Mouse (Mus musculus) midbrain, embryonic 16.5 days (tissue): ENCODE measurements around the gene Mki67. TPM values are rescaled to one million over a fixed set of nuclear protein-coding genes. Genes with fewer than 3 reads are reported as not detected.
"Not testable (repeated sequence)": the region's sequence is repeated elsewhere in the genome, so short reads cannot be mapped to it uniquely, and the experiment has no call there.

Experiments used
- ATAC-seq: fragments of 200-750 bp; cut with Nextera tagmentation; 2 replicates; pipeline ENCODE4 v1.8.0; 2017; ENCODE audit warnings: moderate TSS enrichment
- H3K27ac ChIP-seq: fragments of 300-500 bp; sonication (generic); 2 replicates; pipeline ENCODE4 v1.5.1; 2014; ENCODE audit warnings: mild to moderate bottlenecking, low read length, mixed read lengths
- H3K27me3 ChIP-seq: fragments of 300-500 bp; sonication (generic); 2 replicates; pipeline ENCODE4 v1.6.1; 2014; ENCODE audit warnings: low read depth, low read length, mixed read lengths; ENCODE audit not compliant: control insufficient read depth, insufficient read depth
- H3K36me3 ChIP-seq: fragments of 300-500 bp; sonication (generic); 2 replicates; pipeline ENCODE4 v1.6.1; 2014; ENCODE audit warnings: mild to moderate bottlenecking, low read length, moderate library complexity, mixed read lengths; ENCODE audit not compliant: control insufficient read depth, insufficient read depth
- H3K4me1 ChIP-seq: fragments of 300-500 bp; sonication (generic); 2 replicates; pipeline ENCODE4 v1.6.1; 2014; ENCODE audit warnings: mild to moderate bottlenecking, low read length, mixed read lengths; ENCODE audit not compliant: control insufficient read depth, insufficient read depth
- H3K4me2 ChIP-seq: fragments of 300-500 bp; sonication (generic); 2 replicates; pipeline ENCODE4 v1.6.1; 2014; ENCODE audit warnings: mild to moderate bottlenecking, low read length, mixed read lengths
- H3K4me3 ChIP-seq: fragments of 300-500 bp; sonication (generic); 2 replicates; pipeline ENCODE4 v1.5.1; 2014; ENCODE audit warnings: low read depth, mild to moderate bottlenecking, low read length, moderate library complexity, mixed read lengths
- H3K9ac ChIP-seq: fragments of 300-500 bp; sonication (generic); 2 replicates; pipeline ENCODE4 v1.6.1; 2014; ENCODE audit warnings: low read depth, low read length, mixed read lengths
- H3K9me3 ChIP-seq: fragments of 300-500 bp; sonication (generic); replicated peaks from 2 replicates; pipeline ENCODE4 v1.6.1; 2014; ENCODE audit warnings: mild to moderate bottlenecking, low read length, mixed read lengths; ENCODE audit not compliant: control insufficient read depth, poor library complexity, severe bottlenecking
- WGBS: fragments of 180-500 bp; shearing (Covaris S2); extraction: QIAGEN DNeasy Blood & Tissue Kit; methylation state at CpG from one replicate; pipeline ENCODE4 v1.1.7; 2014; 5-methylcytosine and 5-hydroxymethylcytosine counted together
- polyA plus RNA-seq: library from polyadenylated mRNA; unstranded; fragments of >200 nt; fragmentation: Nextera tagmentation; extraction: Ambion mirVana; gene quantifications from 2 replicates; pipeline ENCODE4 v1.2.1, GENCODE M21; 2015

Gene Mki67
- polyA plus RNA-seq, 1 experiment from 2014 or later = 3.3 TPM

DNA sequence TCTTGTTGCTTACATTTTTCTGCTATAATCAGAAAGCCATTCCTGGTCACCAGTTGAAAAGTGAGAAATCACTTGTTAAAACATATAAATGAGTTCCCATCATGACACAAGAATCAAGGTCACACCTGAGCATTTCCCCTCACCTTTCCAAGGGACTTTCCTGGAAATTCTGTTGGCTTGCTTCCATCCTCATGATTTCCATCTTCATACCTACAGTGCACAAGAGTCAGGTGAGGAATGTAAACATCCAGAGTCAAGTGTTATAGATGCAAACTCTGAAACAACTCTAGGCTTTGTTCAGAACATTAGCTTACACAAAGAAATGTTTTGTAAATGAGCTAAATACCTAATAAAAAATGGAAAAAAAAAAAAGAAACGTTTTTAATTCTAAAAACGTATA lies 5.5 kb downstream of the Mki67 start:
- no peak for ATAC-seq
- H3K36me3 ChIP-seq = no peaks in the 10 kb centered on the region

DNA sequence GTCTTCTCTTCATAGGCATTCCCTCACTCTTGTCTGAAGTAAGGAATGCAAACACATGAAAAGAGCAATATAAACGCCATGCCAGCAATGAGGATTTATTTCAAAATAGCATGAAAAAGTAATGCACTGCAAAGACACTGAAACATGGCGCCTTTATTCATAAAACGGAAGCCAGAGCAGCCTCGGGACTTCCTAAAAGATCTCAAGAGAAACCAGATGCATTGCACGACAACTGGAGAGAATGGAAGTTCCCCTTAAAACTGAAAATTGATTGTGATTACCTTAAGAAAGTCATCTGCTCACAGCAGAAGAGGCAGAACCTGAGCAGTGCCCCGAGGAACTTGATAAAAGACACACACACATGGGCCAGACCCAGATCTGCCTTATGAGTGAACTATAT lies 10.4 kb downstream of the Mki67 start:
- WGBS = 93% methylated on average over 6 of the region's 6 CpGs
- ATAC-seq = no peak

More for the DNA sequence above, 5.5 kb downstream of the Mki67 start:
- WGBS = 84% methylated on average over 2 of the region's 2 CpGs
- peaks cover 3% of the 10 kb centered on the region; the same call in 1 of the 2 replicates for H3K4me1 ChIP-seq
- H3K27ac ChIP-seq = no peak overlapping the region
- no peak overlapping the region for H3K9ac ChIP-seq
- H3K9me3 ChIP-seq = no peaks in the 10 kb centered on the region
- H3K27me3 ChIP-seq = no peaks in the 10 kb centered on the region
- H3K4me2 ChIP-seq = no peak overlapping the region
- H3K4me3 ChIP-seq = no peak overlapping the region

DNA sequence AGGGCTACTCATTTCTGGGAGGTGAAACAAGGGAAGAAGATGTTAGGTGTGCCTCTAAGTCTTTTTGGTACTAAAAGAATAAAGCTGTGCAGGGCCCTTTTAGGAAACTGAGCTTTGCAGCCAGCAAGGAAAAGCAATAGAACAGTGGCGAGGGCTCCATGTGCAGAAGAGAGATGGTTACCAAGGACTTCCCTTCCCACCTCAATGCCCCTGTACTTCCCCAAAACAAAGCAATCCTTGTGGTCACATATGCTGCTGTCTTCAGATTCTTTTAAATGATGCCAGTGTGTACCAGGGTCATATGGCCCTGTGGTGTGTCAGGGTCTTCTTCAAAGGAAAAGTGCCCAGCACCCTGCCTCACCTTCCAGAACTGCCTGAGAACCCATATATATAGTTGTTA lies 11.1 kb downstream of the Mki67 start:
- no peaks in the 10 kb centered on the region for H3K27me3 ChIP-seq
- H3K9me3 ChIP-seq = no peaks in the 10 kb centered on the region
- H3K36me3 ChIP-seq = no peaks in the 10 kb centered on the region
- no peak for ATAC-seq
- 96% methylated on average over 1 of the region's 1 CpGs for WGBS
- no peak overlapping the region for H3K4me3 ChIP-seq
- no peaks in the 10 kb centered on the region for H3K4me1 ChIP-seq
- H3K9ac ChIP-seq = no peak overlapping the region
- no peak overlapping the region for H3K4me2 ChIP-seq
- no peak overlapping the region for H3K27ac ChIP-seq

More for the DNA sequence above, 10.4 kb downstream of the Mki67 start:
- H3K4me3 ChIP-seq = no peak overlapping the region
- no peaks in the 10 kb centered on the region for H3K36me3 ChIP-seq
- no peaks in the 10 kb centered on the region for H3K9me3 ChIP-seq
- H3K27ac ChIP-seq = no peak overlapping the region
- no peak overlapping the region for H3K4me2 ChIP-seq
- H3K4me1 ChIP-seq = no peaks in the 10 kb centered on the region
- no peaks in the 10 kb centered on the region for H3K27me3 ChIP-seq
- H3K9ac ChIP-seq = no peak overlapping the region

DNA sequence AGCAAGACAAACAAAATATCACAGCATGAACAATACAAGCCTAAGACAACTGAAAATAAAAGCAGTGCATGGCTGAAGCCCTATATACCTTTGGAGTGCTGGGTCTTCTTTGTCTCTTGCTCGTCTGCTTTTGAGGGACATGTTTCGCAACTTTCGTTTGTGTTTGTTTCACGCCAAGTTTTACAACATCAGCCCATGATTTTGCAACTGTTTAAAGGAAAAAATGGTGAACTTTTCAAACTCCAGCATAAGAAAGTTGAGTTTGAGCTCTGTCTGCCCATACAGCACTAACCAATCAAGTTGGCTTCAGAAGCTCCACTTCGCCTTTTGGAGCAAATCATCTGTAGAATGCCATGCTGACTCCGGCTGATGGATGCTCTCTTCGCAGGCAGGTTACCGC lies 11.9 kb downstream of the Mki67 start:
- Histone ChIP-seq H3K27me3 (no peaks in the 10 kb centered on the region), H3K4me3 (no peak overlapping the region), H3K4me2 (no peak overlapping the region), H3K36me3 (no peaks in the 10 kb centered on the region), H3K9ac (no peak overlapping the region), H3K4me1 (no peaks in the 10 kb centered on the region), H3K27ac (no peak overlapping the region), H3K9me3 (no peaks in the 10 kb centered on the region)
- ATAC-seq = no peak
- 88% methylated on average over 8 of the region's 8 CpGs for WGBS

DNA sequence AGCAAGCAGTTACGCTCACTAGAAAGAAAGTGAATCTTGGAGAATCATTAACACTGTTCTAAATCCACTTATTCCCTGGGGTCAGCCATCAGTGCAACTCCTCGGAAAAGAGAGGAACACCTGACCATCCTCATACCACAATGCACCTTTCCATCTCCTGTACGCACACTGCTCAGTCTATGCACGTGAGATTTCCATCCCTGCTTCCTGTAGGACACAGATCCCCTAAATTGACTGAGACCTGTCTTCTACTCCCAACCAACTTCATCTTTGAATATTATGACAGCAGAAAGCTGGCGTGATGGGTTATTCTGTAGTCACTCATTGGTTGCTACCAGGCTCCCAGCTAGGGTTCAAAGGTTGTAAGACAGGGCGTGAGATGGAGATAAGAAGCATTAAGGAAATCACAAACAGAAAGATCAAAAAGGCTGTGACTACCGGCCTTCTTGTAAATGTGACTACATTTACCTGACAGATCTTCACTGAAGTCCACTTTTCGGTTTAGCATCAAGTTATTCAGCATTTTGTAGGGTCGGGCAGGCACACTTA lies 12.5 kb downstream of the Mki67 start:
- no peak overlapping the region for H3K9ac ChIP-seq

DNA sequence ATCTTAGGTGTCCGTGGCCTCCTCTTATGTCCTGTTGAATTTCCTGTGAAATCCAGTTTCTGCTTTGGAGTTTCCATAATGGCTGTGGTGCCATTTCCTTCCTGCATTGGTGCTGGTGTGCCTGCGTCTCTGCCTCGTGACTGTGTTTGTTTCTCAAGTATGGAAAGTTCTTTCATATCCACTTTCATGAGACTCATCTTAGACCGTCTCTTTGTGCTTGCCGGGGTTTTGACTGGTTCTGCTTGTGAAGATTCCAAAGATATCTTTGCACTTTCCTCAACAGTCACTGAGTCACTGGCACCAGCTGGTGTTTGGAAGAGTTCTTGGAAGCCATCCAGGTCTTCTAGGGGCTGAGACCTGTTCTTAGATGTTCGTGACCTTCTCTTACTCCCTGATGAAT lies 16.8 kb downstream of the Mki67 start:
- H3K36me3 ChIP-seq, H3K4me1 ChIP-seq, H3K9me3 ChIP-seq, H3K27ac ChIP-seq, H3K4me3 ChIP-seq, ATAC-seq, H3K4me2 ChIP-seq, H3K27me3 ChIP-seq, H3K9ac ChIP-seq: not testable (repeated sequence)
- 88% methylated on average over 6 of the region's 6 CpGs for WGBS

More for the DNA sequence above, 12.5 kb downstream of the Mki67 start:
- Histone ChIP-seq H3K9me3 (no peaks in the 10 kb centered on the region), H3K4me3 (no peak overlapping the region), H3K36me3 (no peaks in the 10 kb centered on the region), H3K27me3 (no peaks in the 10 kb centered on the region), H3K4me1 (no peaks in the 10 kb centered on the region), H3K4me2 (no peak overlapping the region), H3K27ac (no peak overlapping the region)
- WGBS = 95% methylated on average over 9 of the region's 9 CpGs
- ATAC-seq = no peak

DNA sequence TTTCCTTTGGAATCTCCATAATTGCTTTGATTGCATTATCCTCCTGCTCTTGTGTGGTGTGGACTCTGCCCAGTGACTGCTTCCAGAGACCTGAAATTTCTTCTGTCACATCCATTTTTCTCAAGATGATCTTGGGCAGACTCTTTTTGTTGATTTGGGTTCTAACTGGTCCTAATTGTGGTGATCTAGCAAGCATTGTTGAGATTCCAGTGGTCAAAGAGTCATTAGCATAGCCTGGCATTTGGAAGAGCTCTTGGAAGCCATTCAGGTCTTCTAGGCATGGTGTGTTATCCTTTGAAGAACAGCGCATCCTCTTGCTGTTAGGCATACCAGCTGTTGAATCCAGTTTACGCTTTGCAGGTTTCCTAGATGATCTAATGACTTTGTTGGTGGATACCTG lies 17.8 kb downstream of the Mki67 start:
- Histone ChIP-seq H3K9ac (no peak overlapping the region), H3K27ac (no peak overlapping the region), H3K9me3 (no peaks in the 10 kb centered on the region), H3K4me3 (no peak overlapping the region), H3K36me3 (no peaks in the 10 kb centered on the region), H3K4me1 (no peaks in the 10 kb centered on the region), H3K27me3 (no peaks in the 10 kb centered on the region), H3K4me2 (no peak overlapping the region)
- no peak for ATAC-seq
- WGBS = 97% methylated on average over 2 of the region's 2 CpGs

DNA sequence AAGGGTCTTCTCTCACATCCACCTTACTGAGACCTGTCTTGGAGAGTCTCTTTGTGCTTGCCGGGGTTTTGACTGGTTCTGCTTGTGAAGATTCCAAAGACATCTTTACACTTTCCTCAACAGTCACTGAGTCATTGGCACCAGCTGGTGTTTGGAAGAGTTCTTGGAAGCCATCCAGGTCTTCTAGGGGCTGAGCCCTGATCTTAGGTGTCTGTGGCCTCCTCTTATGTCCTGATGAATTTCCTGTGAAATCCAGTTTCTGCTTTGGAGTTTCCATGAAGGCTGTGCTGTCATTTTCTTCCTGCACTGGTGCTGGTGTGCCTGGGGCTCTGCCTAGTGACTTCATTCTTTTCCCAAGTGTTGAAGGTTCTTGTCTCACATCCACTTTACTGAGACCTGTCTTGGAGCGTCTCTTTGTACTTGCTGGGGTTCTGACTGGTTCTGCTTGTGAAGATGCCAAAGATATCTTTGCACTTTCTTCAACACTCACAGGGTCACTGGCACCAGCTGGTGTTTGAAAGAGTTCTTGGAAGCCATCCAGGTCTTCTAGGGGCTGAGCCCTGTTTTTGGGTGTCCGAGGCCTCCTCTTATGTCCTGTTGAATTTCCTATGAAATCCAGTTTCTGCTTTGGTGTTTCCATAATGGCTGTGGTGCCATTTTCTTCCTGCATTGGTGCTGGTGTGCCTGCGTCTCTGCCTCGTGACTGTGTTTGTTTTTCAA lies 19.0 kb downstream of the Mki67 start:
- H3K9me3 ChIP-seq, H3K27me3 ChIP-seq, ATAC-seq, H3K4me1 ChIP-seq, H3K36me3 ChIP-seq, H3K9ac ChIP-seq, H3K4me2 ChIP-seq, H3K27ac ChIP-seq, H3K4me3 ChIP-seq: not testable (repeated sequence)
- WGBS = 92% methylated on average over 5 of the region's 5 CpGs

DNA sequence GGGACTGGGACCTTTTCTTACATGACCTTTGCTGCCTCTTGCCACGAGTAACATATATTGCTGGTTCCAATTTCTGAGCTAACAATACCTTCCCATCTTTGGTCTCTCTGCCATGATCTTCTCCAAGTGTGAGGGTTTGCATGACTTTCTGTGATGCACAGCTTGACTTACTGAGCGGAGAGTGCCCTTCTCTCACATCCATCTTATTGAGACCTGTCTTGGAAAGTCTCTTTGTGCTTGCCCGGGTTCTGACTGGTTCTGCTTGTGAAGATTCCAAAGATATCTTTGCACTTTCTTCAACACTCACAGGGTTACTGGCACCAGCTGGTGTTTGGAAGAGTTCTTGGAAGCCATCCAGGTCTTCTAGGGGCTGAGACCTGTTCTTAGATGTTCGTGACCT lies 20.0 kb downstream of the Mki67 start:
- Histone ChIP-seq H3K4me2 (no peak overlapping the region), H3K27me3 (no peaks in the 10 kb centered on the region), H3K36me3 (no peaks in the 10 kb centered on the region), H3K9ac (no peak overlapping the region), H3K27ac (no peak overlapping the region), H3K9me3 (no peaks in the 10 kb centered on the region), H3K4me1 (no peaks in the 10 kb centered on the region), H3K4me3 (no peak overlapping the region)
- ATAC-seq = no peak
- WGBS = 88% methylated on average over 4 of the region's 4 CpGs
